In genomic region chr15:11174842-11175241, GRCm38 (mm10) we compare ENCODE assay signal across 19 mouse cellular contexts.
A peak's percentile ranks its signal among the peaks of the same experiment; 100 is the strongest.
DNase-seq lines count a peak whose midpoint lies in the region; ATAC-seq and TF ChIP-seq lines count a peak whose summit lies in the region.
"Had no signal": no experiment of that assay in that cellular context is flagged by ENCODE, and none has a peak within 500 bp of the region (broad histone marks: within the 10 kb centered on the region; RNA-seq: fewer than 3 reads in every experiment).

No protein-coding gene starts in this region.

- H3K4me3 ChIP-seq in megakaryocyte, embryonic 14.5 days (replicated peaks) = peak overlapping the region; percentile 74
- no peak overlapping the region for H3K4me3 ChIP-seq in C2C12 (ENCODE audit: insufficient read depth, poor library complexity, severe bottlenecking)
- H3K4me3 ChIP-seq: hindbrain, embryonic 13.5 days; neural tube, embryonic 13.5 days had no signal

- ATAC-seq in megakaryocyte, adult 5-6 weeks (ENCODE audit: poor library complexity, severe bottlenecking) = no peak
- ATAC-seq: activated CD4-positive, CD25-positive, alpha-beta regulatory T cell, adult 4 months; intestine, embryonic 16.5 days had no signal

- no peaks in the 10 kb centered on the region for H3K36me3 ChIP-seq in megakaryocyte, embryonic 14.5 days (replicated peaks; ENCODE audit: low read length)
- no peaks in the 10 kb centered on the region for H3K36me3 ChIP-seq in C2C12 (ENCODE audit: control insufficient read depth, insufficient read depth)
- H3K36me3 ChIP-seq: hindbrain, embryonic 13.5 days; neural tube, embryonic 13.5 days had no signal

- no peak overlapping the region for H3ac ChIP-seq in C2C12 (ENCODE audit: control insufficient read depth, insufficient read length, low read depth)

- H3K79me2 ChIP-seq in C2C12 (ENCODE audit: control insufficient read depth, insufficient read depth) = no peaks in the 10 kb centered on the region

- no peak for TF ChIP-seq CTCF in C2C12 (IDR thresholded peaks at IDR 0.05; ENCODE audit: control insufficient read depth, insufficient read depth, insufficient read length)

- H3K4me1 ChIP-seq in megakaryocyte, embryonic 14.5 days = peaks cover 5% of the 10 kb centered on the region; the same call in 1 of the 2 replicates

- intact Hi-C loops in gastrocnemius, postnatal 14 days (cut with DNase I; ENCODE audit: low total_unique reads) = no loop called here

- no peaks in the 10 kb centered on the region for H3K27me3 ChIP-seq in megakaryocyte, embryonic 14.5 days (replicated peaks)
- no peaks in the 10 kb centered on the region for H3K27me3 ChIP-seq in C2C12 (ENCODE audit: control insufficient read depth, insufficient read depth, insufficient read length)
- H3K27me3 ChIP-seq: hindbrain, embryonic 13.5 days; neural tube, embryonic 13.5 days had no signal

- peak; percentile 13 for DNase-seq in gastrocnemius, postnatal 14 days
- DNase-seq in gastrocnemius, postnatal 25 days = no peak
- DNase-seq in brain, adult 2 months (ENCODE audit: low read depth, low spot score) = peak; percentile 53
- DNase-seq in kidney, postnatal 10 days = no peak
- no peak for DNase-seq in gastrocnemius, adult 18-20 months (ENCODE audit: low spot score)
- DNase-seq: adrenal gland, postnatal 14 days; cerebellum, adult 11 months; cerebellum, postnatal 14 days; gastrocnemius, postnatal 36 days; lung, adult 18-20 months; right cerebral cortex, postnatal 14 days; thymus, adult 2 months had no signal

- no peaks in the 10 kb centered on the region for H3K79me3 ChIP-seq in C2C12 (ENCODE audit: low read depth)

- peaks cover 12% of the 10 kb centered on the region for H3K9me3 ChIP-seq in megakaryocyte, embryonic 14.5 days
- H3K9me3 ChIP-seq: hindbrain, embryonic 13.5 days; neural tube, embryonic 13.5 days had no signal

TF ChIP-seq in C2C12, 6 proteins besides CTCF, POLR2A, EP300 and RAD21:
- TF ChIP-seq MAX (IDR thresholded peaks at IDR 0.05) (no peak), MYOD1 (IDR thresholded peaks at IDR 0.05; ENCODE audit: control insufficient read depth, insufficient read length, low read depth) (peak; percentile 5)

Comparison
In these comparisons a context has a peak if more than half of its experiments do, and no peak if none do; other contexts are left out.
1. DNase-seq: peak in gastrocnemius, postnatal 14 days (single experiment) and brain, adult 2 months (single experiment); none in gastrocnemius, postnatal 25 days (single experiment), kidney, postnatal 10 days (single experiment) and gastrocnemius, adult 18-20 months (single experiment).